Mouse (Mus musculus): ENCODE measurements around the gene Extl2. TPM values are rescaled to one million over a fixed set of nuclear protein-coding genes. Genes with fewer than 3 reads are reported as not detected.

The Extl2 gene
- polyA plus RNA-seq, 1 experiment = 6.0 TPM

DNA sequence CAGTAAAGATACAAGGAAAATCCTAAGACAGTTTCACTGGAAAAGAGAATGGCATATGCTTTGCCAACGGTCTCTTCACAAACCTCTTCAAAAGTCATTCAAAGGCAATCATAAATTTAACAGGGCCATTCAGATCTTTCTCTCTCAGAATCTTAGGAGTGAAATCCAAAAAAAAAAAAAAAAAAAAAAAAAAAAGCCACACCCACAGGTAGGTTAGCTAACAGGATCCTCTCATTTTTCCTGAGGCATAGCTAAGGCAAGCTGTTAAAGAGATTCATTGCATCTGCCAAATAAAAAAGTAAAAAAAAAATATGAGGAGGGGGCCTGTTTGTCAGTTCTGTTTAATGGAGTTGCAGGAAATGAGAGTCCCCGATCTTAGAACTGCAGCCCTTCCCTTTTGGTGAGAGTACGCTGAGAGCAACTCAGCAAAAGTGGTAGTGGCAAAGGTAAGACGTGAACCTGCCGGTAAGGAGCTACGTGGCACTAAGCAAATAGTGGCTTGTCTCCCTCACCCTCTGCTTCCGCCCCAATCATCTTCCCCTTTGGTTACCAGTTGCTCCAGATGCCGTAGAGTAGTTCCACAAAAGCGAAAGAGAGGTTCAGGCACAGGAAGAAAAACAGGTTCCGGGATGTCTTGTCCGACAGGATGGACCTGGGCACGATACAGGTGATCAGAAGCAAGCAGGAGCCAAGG, 831 bp upstream of the Extl2 start:
- H3K36me3 ChIP-seq (ENCODE audit: control insufficient read depth, insufficient read depth, low read length) = no peaks in the 10 kb centered on the region
- H3K4me1 ChIP-seq (replicated peaks; ENCODE audit: control insufficient read depth, insufficient read depth, low read length) = peaks cover 2% of the 10 kb centered on the region; the same call in 1 of the 2 replicates
- 6% methylated on average over 12 of the region's 12 CpGs for WGBS
- no peaks in the 10 kb centered on the region for H3K27me3 ChIP-seq (ENCODE audit: control insufficient read depth, insufficient read depth, low read length)
- TF ChIP-seq CTCF (IDR thresholded peaks at IDR 0.05; ENCODE audit: borderline replicate concordance, control insufficient read depth, extremely low read depth, insufficient read depth, low read length, poor library complexity) (no peak), POLR2A (IDR thresholded peaks at IDR 0.05; ENCODE audit: control insufficient read depth, extremely low read depth, insufficient read depth, low read length, poor library complexity) (no peak)
- peak overlapping the region; percentile 30; the same call in 1 of the 2 replicates for H3K27ac ChIP-seq (ENCODE audit: control insufficient read depth, insufficient read depth, low read length)
- DNase-seq = no peak
- peak overlapping the region; percentile 95 for H3K4me3 ChIP-seq (ENCODE audit: control insufficient read depth, insufficient read depth, low read length)

GRCm38 (mm10) chr3:116007941-116008440, 729 bp downstream of the Extl2 start:
- TF ChIP-seq POLR2A (IDR thresholded peaks at IDR 0.05; ENCODE audit: control insufficient read depth, extremely low read depth, insufficient read depth, low read length, poor library complexity) (no peak), CTCF (IDR thresholded peaks at IDR 0.05; ENCODE audit: borderline replicate concordance, control insufficient read depth, extremely low read depth, insufficient read depth, low read length, poor library complexity) (no peak)
- peak overlapping the region; percentile 48 for H3K27ac ChIP-seq (ENCODE audit: control insufficient read depth, insufficient read depth, low read length)
- WGBS = under 1% methylated on average over 12 of the region's 12 CpGs
- no peaks in the 10 kb centered on the region for H3K27me3 ChIP-seq (ENCODE audit: control insufficient read depth, insufficient read depth, low read length)
- peak overlapping the region; percentile 95 for H3K4me3 ChIP-seq (ENCODE audit: control insufficient read depth, insufficient read depth, low read length)
- peaks cover 2% of the 10 kb centered on the region; the same call in 1 of the 2 replicates for H3K4me1 ChIP-seq (replicated peaks; ENCODE audit: control insufficient read depth, insufficient read depth, low read length)
- H3K36me3 ChIP-seq (ENCODE audit: control insufficient read depth, insufficient read depth, low read length) = no peaks in the 10 kb centered on the region
- peak; percentile 53 for DNase-seq

DNA sequence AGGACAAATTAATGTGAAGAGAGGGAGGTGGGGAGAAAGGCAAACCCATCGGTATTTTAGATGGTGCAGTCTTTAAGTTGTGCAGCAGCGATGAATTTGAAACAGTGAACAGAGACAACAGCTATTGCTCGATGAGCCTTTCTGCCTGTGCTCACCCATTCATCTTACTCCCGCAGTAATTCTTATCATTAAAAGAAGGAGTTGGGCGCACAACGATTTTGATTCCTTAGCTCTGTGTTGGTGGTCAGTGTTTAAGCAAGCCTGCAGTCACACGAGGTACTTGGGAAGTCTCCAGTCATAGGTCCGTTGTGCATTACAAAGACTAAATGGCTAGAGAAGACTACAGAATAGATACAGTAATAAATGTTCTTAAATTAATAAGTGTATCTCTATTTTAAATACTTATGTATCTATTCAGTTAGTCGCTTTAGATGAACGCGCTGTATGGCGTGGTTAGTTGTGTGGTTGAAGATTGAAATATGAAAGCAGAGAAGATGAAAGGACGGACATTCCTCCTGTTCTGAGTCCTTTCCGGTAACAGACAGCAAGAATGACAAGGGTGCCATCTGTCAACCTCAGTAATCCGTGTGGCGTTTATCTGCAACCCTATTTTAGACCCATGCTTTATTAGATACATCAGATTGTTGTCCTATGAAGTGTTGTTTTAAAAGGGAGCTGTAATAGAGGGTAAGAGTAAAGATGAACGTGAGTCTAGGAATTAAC, 2.5 kb downstream of the Extl2 start:
- Histone ChIP-seq H3K4me1 (replicated peaks; ENCODE audit: control insufficient read depth, insufficient read depth, low read length) (peaks cover 2% of the 10 kb centered on the region; the same call in 1 of the 2 replicates), H3K27ac (ENCODE audit: control insufficient read depth, insufficient read depth, low read length) (no peak overlapping the region), H3K4me3 (ENCODE audit: control insufficient read depth, insufficient read depth, low read length) (no peak overlapping the region), H3K27me3 (ENCODE audit: control insufficient read depth, insufficient read depth, low read length) (no peaks in the 10 kb centered on the region), H3K36me3 (ENCODE audit: control insufficient read depth, insufficient read depth, low read length) (no peaks in the 10 kb centered on the region)
- DNase-seq = no peak
- TF ChIP-seq CTCF (IDR thresholded peaks at IDR 0.05; ENCODE audit: borderline replicate concordance, control insufficient read depth, extremely low read depth, insufficient read depth, low read length, poor library complexity) (no peak), POLR2A (IDR thresholded peaks at IDR 0.05; ENCODE audit: control insufficient read depth, extremely low read depth, insufficient read depth, low read length, poor library complexity) (no peak)
- 89% methylated on average over 17 of the region's 17 CpGs for WGBS

DNA sequence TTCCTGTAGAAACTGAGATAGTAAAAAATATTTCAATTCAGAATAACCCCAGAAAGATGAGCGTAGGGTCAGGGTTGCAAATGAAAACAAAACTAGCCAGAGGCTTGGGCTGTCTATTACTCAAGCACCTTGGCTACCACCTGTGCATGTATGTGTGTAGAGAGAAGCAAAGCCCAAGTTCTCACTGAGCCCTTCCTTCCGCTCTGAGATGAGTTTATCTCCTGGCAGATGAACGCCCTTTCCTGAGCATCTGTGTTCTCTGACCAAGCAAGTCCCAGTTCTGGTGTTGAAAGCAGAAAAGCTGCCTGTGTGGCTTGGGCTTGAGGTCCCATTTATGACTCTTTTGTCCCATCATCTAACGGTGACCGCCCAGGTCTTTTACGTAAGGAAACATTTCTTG, 7.6 kb downstream of the Extl2 start:
- no peaks in the 10 kb centered on the region for H3K36me3 ChIP-seq (ENCODE audit: control insufficient read depth, insufficient read depth, low read length)
- no peaks in the 10 kb centered on the region for H3K4me1 ChIP-seq (replicated peaks; ENCODE audit: control insufficient read depth, insufficient read depth, low read length)
- H3K27ac ChIP-seq (ENCODE audit: control insufficient read depth, insufficient read depth, low read length) = no peak overlapping the region
- no peaks in the 10 kb centered on the region for H3K27me3 ChIP-seq (ENCODE audit: control insufficient read depth, insufficient read depth, low read length)
- no peak for TF ChIP-seq CTCF (IDR thresholded peaks at IDR 0.05; ENCODE audit: borderline replicate concordance, control insufficient read depth, extremely low read depth, insufficient read depth, low read length, poor library complexity)
- no peak for TF ChIP-seq POLR2A (IDR thresholded peaks at IDR 0.05; ENCODE audit: control insufficient read depth, extremely low read depth, insufficient read depth, low read length, poor library complexity)
- WGBS = 94% methylated on average over 6 of the region's 6 CpGs
- H3K4me3 ChIP-seq (ENCODE audit: control insufficient read depth, insufficient read depth, low read length) = no peak overlapping the region
- no peak for DNase-seq

DNA sequence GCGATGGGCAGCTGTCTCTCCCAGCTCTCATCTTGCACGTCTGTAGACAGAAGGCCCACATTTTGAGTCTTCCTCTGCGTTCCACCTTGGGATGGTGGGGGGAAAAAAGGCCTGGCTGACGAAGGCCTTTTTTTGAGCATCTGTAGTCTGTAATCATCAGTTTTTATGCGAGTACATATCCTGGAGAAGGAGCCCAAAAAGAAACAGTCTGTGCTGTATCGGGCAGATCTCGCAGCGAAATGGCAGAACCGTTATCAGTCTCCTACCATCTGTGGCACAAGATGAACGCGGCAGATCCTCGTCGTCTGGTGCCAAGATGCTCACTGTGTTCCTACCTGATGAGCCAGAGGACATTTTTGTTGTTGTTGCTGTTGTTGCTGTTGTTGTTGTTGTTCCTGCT, 8.9 kb downstream of the Extl2 start:
- DNase-seq = no peak
- TF ChIP-seq CTCF (IDR thresholded peaks at IDR 0.05; ENCODE audit: borderline replicate concordance, control insufficient read depth, extremely low read depth, insufficient read depth, low read length, poor library complexity) (no peak), POLR2A (IDR thresholded peaks at IDR 0.05; ENCODE audit: control insufficient read depth, extremely low read depth, insufficient read depth, low read length, poor library complexity) (no peak)
- H3K4me1 ChIP-seq (replicated peaks; ENCODE audit: control insufficient read depth, insufficient read depth, low read length) = no peaks in the 10 kb centered on the region
- H3K4me3 ChIP-seq (ENCODE audit: control insufficient read depth, insufficient read depth, low read length) = no peak overlapping the region
- H3K27me3 ChIP-seq (ENCODE audit: control insufficient read depth, insufficient read depth, low read length) = no peaks in the 10 kb centered on the region
- 97% methylated on average over 13 of the region's 13 CpGs for WGBS
- H3K27ac ChIP-seq (ENCODE audit: control insufficient read depth, insufficient read depth, low read length) = no peak overlapping the region
- no peaks in the 10 kb centered on the region for H3K36me3 ChIP-seq (ENCODE audit: control insufficient read depth, insufficient read depth, low read length)

DNA sequence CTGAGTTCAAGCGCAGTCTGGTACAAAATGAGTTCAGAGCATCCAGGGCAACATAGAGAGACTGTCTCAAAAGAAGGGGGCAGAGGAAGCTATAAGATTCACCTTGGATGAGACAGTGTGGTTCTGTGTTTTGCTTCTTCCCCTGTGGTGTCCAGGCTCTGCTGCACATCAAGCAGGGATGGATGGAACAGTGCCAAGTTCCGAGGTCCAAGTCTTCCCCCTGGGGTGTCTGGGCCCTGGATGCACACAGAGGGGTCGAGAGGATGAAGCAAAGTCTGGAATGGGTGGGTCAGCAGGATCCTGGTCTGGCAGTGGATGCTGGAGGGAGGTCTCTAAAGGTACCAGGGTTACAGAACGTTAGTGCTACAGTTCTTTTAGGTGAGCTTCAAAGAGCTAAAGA, 11.3 kb downstream of the Extl2 start:
- no peaks in the 10 kb centered on the region for H3K36me3 ChIP-seq (ENCODE audit: control insufficient read depth, insufficient read depth, low read length)
- H3K4me3 ChIP-seq (ENCODE audit: control insufficient read depth, insufficient read depth, low read length) = no peak overlapping the region
- no peaks in the 10 kb centered on the region for H3K4me1 ChIP-seq (replicated peaks; ENCODE audit: control insufficient read depth, insufficient read depth, low read length)
- H3K27me3 ChIP-seq (ENCODE audit: control insufficient read depth, insufficient read depth, low read length) = no peaks in the 10 kb centered on the region
- H3K27ac ChIP-seq (ENCODE audit: control insufficient read depth, insufficient read depth, low read length) = no peak overlapping the region
- WGBS = 90% methylated on average over 4 of the region's 4 CpGs
- TF ChIP-seq POLR2A (IDR thresholded peaks at IDR 0.05; ENCODE audit: control insufficient read depth, extremely low read depth, insufficient read depth, low read length, poor library complexity) = no peak
- no peak for DNase-seq
